Mouse (Mus musculus) heart, adult 11 months (tissue): ENCODE measurements at regions not wholly inside any gene's neighbourhood (a gene's known extent, or its start where the extent isn't known, plus 50 kb on each side); places are given as distances from the start of the nearest gene placed in this dataset.
"Not testable (repeated sequence)": the region's sequence is repeated elsewhere in the genome, so short reads cannot be mapped to it uniquely, and the experiment has no call there.

Experiments
- DNase-seq: peaks from one replicate; pipeline ENCODE4 v3.0.0; 2022

- no peak for DNase-seq
These were observed 87.7 kb downstream of the Fam43a start for GRCm38 (mm10) chr16:30687225-30687624.

GRCm38 (mm10) chr16:30687682-30688081, 88.2 kb downstream of the Fam43a start:
- DNase-seq = no peak

- DNase-seq = no peak
These were observed 91.0 kb downstream of the Fam43a start for GRCm38 (mm10) chr16:30690531-30690930.

- peak; percentile 94 for DNase-seq
These were observed 92.4 kb downstream of the Fam43a start for GRCm38 (mm10) chr16:30691964-30692363.

DNA sequence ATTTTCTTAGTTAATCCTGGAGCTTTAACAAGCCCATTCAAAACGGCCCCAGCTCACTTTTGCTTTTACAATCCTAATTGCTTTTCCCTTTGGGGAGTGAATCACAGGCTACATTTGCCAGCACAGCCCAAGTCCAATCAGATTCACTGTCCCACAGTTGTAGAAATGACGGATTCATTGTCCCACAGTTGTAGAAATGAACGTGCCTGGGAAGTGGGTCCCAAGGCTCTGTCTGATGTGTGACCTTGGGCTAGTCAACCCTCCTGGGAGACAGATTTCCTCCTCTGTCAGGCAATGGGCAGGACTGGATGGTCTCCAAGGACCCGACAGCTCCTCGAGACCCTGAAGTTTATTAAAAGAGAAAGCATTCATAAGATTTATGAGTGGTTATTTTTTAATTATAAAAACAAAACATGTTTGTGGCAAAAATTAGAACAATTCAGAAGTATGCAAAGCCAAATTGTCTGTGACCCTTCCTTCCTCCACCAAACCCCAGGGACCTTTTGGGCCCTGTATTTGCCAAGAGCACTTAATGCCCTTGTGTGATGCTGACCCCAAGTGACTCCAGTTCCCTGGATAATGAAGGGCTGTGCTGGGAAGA, 93.1 kb downstream of the Fam43a start:
- DNase-seq = peak; percentile 98

DNA sequence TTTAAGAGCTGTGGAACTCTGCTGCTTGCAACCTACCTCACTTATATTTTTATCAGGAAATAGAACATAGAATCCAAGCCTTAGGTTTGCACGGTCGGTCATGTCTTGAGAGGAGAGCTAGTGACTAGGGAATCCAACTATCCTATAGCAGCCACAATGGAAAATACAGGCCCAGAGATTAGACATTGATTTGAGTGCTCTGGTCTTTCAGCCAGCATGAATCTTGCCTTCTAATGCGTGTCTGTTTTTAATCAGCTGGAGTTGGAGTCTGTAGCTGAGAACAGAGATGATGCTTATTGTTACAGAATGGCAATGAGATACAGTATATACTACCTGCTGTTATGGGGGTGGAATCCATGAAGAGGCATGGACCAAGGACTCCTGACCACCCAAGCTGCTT, 93.7 kb downstream of the Fam43a start:
- no peak for DNase-seq

DNA sequence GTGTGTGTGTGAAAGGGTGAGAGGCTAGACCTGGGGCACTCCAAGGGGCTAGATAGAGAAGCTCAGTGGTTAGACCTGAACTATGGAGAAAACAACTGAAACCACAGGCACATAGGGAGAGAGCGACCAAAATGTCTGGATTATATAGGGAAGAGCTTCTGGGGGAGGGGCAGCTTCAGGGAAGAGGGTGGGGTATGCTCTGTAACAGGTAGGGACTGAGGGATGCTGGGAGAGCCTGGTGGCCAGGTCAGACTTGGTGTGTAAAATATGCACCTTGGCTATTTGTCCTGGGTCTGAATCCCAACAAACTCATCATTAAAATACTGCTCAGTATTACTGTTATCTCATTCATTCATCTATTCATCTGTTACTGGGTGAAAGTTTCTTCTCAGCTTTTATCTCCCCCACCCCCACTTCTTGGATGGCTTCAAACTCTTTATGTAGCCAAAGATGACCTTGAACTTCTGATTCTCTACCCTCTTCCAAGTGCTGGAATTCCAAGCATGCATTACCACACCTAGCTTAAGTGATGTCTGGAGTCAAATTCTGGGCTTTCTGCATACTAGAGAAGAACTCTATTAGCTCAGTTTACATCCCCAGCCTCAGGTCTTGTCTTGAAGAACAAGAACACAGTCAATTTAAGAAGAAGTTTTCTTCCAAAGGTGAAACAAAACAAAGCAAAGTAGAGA, 94.5 kb downstream of the Fam43a start:
- no peak for DNase-seq

DNA sequence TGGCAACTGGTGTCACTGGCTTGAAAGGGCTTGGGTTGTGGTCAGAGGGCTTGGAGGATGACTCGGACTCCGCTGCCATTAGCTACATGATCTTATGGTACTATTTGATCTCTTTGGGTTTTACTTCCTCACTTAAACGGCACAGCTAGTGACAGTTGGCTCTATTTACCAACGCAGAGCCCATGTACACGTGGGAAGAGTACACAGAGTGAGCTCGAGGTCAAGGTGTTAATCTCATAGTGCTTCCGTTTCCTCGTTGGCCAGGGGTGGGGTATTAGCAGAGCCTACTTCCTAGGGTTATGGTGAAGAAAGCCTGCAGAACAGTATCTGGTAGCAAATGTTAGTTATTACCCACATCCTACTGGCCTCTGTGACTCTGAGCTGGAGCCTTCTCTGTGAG, 96.2 kb downstream of the Fam43a start:
- DNase-seq = no peak

GRCm38 (mm10) chr16:30697209-30697608, 97.7 kb downstream of the Fam43a start:
- DNase-seq = no peak

DNA sequence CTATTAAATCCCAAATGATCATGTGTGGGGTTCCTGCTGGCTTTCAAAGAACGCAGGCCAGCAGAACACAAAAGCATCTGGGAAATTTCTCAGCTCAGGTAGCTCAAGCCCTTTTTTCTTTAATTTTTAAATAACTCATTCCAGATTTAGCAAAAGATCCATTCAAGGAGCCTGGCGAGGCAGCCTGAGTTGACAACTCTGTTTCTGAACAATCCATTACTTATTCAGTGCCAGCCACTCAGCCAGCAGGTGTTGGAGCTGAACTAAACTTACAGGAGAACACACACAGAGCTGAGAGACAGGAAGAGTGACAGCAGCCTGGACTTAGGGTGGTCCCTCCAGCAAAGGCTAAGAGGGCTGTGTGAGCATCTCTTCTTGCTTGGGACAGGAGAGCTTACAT, 98.3 kb downstream of the Fam43a start:
- peak; percentile 71 for DNase-seq

- DNase-seq = peak; percentile 95
These were observed 104.3 kb downstream of the Fam43a start for GRCm38 (mm10) chr16:30703831-30704230.

DNA sequence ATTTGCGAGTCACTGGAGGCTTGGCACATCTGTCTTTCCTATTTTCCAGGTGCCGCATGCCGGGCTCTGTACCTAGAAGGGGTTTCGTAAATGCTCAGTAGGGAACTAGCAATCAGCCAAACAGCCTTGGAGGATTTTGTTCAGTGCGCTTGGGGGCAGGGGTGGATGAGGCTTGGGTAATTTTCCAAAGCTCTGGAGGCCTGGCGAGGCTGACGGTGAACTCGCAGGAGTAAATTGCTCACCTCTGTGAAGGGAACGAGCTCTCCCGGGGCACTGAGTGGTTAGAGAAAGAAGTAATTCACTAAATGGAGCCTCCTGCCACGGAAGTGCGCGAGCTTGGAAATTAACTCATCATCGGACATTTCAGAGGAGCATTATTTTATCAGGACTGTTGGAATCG, 110.0 kb downstream of the Fam43a start:
- DNase-seq = no peak

- no peak for DNase-seq
These were observed 110.5 kb downstream of the Fam43a start for GRCm38 (mm10) chr16:30709975-30710374.

- no peak for DNase-seq
These were observed 113.0 kb downstream of the Fam43a start for GRCm38 (mm10) chr16:30712570-30712969.

GRCm38 (mm10) chr16:30717577-30717976, 118.1 kb downstream of the Fam43a start:
- DNase-seq = not testable (repeated sequence)

GRCm38 (mm10) chr16:30720791-30721190, 121.3 kb downstream of the Fam43a start:
- no peak for DNase-seq

DNA sequence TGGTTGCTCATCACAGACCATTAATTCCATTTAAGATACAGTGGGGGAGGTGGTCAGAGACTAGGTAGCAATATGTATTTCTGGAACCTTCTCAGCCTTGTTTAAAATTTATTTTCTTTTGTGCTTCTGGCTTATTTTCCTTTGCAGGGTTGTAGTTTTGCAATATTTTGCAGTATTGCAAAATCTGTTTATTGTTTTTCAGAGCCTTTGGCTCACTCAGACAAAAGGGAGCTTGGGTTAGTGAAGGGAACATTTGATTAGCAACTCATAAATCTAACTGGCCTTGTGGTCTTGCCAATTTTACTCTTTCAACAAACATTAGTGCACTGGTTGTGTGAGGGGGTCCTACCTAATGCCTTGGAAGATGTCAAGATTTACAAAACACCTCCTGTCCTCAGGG, 121.7 kb downstream of the Fam43a start:
- DNase-seq = no peak

- peak; percentile 97 for DNase-seq
These were observed 122.8 kb downstream of the Fam43a start for GRCm38 (mm10) chr16:30722372-30722771.

GRCm38 (mm10) chr16:30724591-30724990, 125.1 kb downstream of the Fam43a start:
- DNase-seq = no peak

DNA sequence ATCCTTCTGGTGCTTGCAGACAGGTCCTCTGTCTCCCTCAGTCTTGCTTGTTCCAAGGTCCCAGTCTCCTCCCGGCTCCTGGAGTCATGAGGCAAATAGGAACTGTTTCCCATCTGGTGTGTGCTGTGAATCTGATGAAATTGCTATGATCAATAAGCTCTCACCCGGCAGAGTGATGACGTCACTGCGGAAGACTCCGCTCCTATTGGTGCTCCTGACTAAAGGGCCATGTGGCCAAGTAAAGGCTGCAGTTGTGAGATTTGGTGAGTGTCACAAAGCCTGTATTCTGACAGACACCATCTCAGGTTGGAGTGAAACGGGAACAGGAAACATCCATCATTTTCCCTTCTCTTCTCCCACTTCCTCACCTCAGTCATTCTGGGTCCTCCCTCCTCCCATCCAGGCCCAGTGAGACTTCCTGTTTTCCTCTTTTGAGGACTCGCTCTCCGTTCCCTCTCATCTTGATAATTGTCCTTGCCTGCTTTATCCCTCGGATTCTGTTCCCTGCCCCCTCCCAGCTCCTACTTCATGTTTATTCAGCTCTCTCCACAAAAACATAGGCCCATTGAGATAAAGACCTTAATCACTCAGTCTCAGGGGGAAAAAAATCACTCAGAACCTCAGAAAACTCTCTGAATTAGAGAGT, 133.4 kb downstream of the Fam43a start:
- DNase-seq = peak; percentile 95

GRCm38 (mm10) chr16:30733478-30733877, 134.0 kb downstream of the Fam43a start:
- DNase-seq = no peak

- peak; percentile 93 for DNase-seq
These were observed 135.8 kb downstream of the Fam43a start for GRCm38 (mm10) chr16:30735360-30735759.

DNA sequence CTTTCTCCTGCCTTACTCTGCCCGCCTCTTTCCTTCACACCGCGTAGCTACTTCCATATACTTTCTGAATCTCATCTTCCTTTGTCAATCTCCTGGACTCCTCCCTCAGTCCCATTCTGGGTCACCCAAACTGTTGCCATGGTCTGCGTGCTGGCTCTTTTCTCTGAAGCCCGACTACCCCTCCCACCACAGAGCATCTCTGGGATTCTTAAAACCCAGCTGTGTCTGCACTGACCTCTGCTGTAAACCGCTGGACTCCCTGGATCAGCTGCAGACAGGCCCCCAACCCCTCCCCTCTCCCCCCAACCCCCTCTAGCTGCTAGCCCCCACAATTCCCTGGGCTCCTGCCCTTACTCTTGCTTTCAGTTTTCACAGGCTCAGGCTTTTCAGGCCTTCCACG, 136.4 kb downstream of the Fam43a start:
- peak; percentile 93 for DNase-seq

DNA sequence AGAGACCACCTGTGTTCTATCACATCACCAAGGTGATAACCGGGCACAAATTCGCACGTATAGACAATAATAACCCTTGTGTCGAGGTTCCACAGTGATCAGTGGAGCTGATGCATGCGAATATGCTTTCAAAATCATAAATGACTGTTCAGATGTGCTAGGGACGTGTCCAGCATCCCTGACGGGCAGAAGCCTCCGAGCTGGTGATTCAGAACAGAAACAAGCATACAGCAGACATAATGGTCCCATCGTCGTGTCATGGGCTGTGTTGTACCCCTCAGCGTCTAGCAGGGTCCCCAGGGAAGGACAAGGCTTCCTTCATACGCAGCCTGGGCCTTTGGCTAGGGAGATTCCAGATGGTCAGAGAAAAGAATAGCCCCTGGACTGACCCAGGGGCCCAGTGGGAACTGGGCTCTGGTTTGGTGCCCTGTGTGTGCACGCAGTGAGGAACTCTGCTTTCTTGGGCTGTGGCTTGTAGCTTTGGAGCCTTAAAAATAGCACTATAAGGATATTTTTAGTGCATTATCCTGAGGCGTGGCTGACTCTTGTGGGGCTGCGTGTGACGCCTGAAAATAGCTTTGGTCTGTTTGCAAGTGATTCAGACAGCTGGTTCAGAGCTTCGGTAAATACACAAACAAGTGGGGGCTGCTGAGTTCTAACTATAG, 137.3 kb downstream of the Fam43a start:
- peak; percentile 99 for DNase-seq
